Mouse (Mus musculus) left cerebral cortex, adult 8-10 months (tissue): ENCODE data around the gene Gm20219. TPM values are rescaled to one million over a fixed set of nuclear protein-coding genes. Genes with fewer than 3 reads are reported as not detected.
"Not testable (repeated sequence)": the region's sequence is repeated elsewhere in the genome, so short reads cannot be mapped to it uniquely, and the experiment has no call there.

Source experiments
- DNase-seq, 2 experiments: peaks; one replicate each; pipeline ENCODE4 v3.0.0; 2022; ENCODE audit warnings: low spot score in 2 of 2
- total RNA-seq, 4 experiments: library from RNA; stranded (reverse); gene quantifications; 2 replicates each; pipeline ENCODE4 v1.2.4; 2022

Gm20219 gene
- total RNA-seq, 4 experiments from 2014 or later, result 1.1 to 1.8 (median 1.4) TPM

- DNase-seq, result no peak
These were observed 39.3 kb downstream of the Gm20219 start for GRCm38 (mm10) chr17:56514916-56515315.

GRCm38 (mm10) chr17:56514330-56514729 is 39.9 kb downstream of the Gm20219 start:
- DNase-seq, result no peak

GRCm38 (mm10) chr17:56512310-56512709 is 41.9 kb downstream of the Gm20219 start, which contains the start of gene Znrf4:
Gene Znrf4 (minus strand): TSS chr17:56512431.
- no peak for DNase-seq

GRCm38 (mm10) chr17:56511707-56512090 is 42.5 kb downstream of the Gm20219 start:
- DNase-seq, result no peak

GRCm38 (mm10) chr17:56510970-56511706 is 43.0 kb downstream of the Gm20219 start:
- no peak for DNase-seq

- no peak for DNase-seq
These were observed 43.7 kb downstream of the Gm20219 start for GRCm38 (mm10) chr17:56510473-56510969.

- DNase-seq, result no peak
These were observed 44.3 kb downstream of the Gm20219 start for GRCm38 (mm10) chr17:56509707-56510472.

- DNase-seq, result no peak
These were observed 45.1 kb downstream of the Gm20219 start for GRCm38 (mm10) chr17:56509021-56509640.

- peak; percentile 86 to 97 for DNase-seq
These were observed 46.8 kb downstream of the Gm20219 start for GRCm38 (mm10) chr17:56507161-56508068.

GRCm38 (mm10) chr17:56506417-56507065 is 47.6 kb downstream of the Gm20219 start:
- peak in 1 of 2 experiments; percentile 6 for DNase-seq

- no peak for DNase-seq
These were observed 48.8 kb downstream of the Gm20219 start for GRCm38 (mm10) chr17:56505401-56505800.

- DNase-seq, result peak in 1 of 2 experiments; percentile 50
These were observed 51.7 kb downstream of the Gm20219 start for GRCm38 (mm10) chr17:56502526-56502925.

- DNase-seq, result not testable (repeated sequence)
These were observed 52.4 kb downstream of the Gm20219 start for GRCm38 (mm10) chr17:56501635-56502400.

Other genes starting within 250 kb of the Gm20219 start
- 10 to 100 TPM; 66.4 to 71.0 (median 67.0) TPM for gene Kdm4b, start 228.3 kb downstream of the Gm20219 start, total RNA-seq
- gene Ptprs, start 77.9 kb downstream of the Gm20219 start, total RNA-seq, result 100 to 1,000 TPM; 559 to 588 (median 565) TPM
- not detected for gene Znrf4, start 42.0 kb downstream of the Gm20219 start, total RNA-seq
- 100 to 1,000 TPM; 102 to 133 (median 112) TPM for gene Safb2, start 30.2 kb upstream of the Gm20219 start, total RNA-seq
- gene Safb, start 30.4 kb upstream of the Gm20219 start, total RNA-seq, result 100 to 1,000 TPM; 131 to 154 (median 146) TPM
- 100 to 1,000 TPM; 147 to 180 (median 158) TPM for gene 2410015M20Rik, start 55.4 kb upstream of the Gm20219 start, total RNA-seq
- 100 to 1,000 TPM; 351 to 461 (median 392) TPM for gene Rpl36, start 59.0 kb upstream of the Gm20219 start, total RNA-seq
- gene Lonp1, start 72.5 kb upstream of the Gm20219 start, total RNA-seq, result 10 to 100 TPM; 52.3 to 61.3 (median 59.0) TPM
- 1 to 10 TPM in 2 of 4 experiments, under 1 TPM in 2; 0.79 to 1.7 (median 1.0) TPM for gene Catsperd, start 73.8 kb upstream of the Gm20219 start, total RNA-seq
- 10 to 100 TPM; 85.9 to 91.2 (median 88.2) TPM for gene Ranbp3, start 118.9 kb upstream of the Gm20219 start, total RNA-seq
- 100 to 1,000 TPM; 185 to 224 (median 208) TPM for gene Ndufa11, start 163.4 kb upstream of the Gm20219 start, total RNA-seq
- 10 to 100 TPM; 10.4 to 15.7 (median 13.8) TPM for gene Vmac, start 163.6 kb upstream of the Gm20219 start, total RNA-seq
- gene Nrtn, start 203.1 kb upstream of the Gm20219 start, total RNA-seq, result 1 to 10 TPM; 4.0 to 4.5 (median 4.2) TPM
- 10 to 100 TPM; 60.1 to 66.1 (median 60.8) TPM for gene Dus3l, start 210.4 kb upstream of the Gm20219 start, total RNA-seq
- 1 to 10 TPM in 2 of 4 experiments, under 1 TPM in 2; 0.78 to 1.2 (median 0.99) TPM for gene Prr22, start 215.9 kb upstream of the Gm20219 start, total RNA-seq